Comparison of ENCODE assay signal across 25 mouse cellular contexts in the genomic region with DNA sequence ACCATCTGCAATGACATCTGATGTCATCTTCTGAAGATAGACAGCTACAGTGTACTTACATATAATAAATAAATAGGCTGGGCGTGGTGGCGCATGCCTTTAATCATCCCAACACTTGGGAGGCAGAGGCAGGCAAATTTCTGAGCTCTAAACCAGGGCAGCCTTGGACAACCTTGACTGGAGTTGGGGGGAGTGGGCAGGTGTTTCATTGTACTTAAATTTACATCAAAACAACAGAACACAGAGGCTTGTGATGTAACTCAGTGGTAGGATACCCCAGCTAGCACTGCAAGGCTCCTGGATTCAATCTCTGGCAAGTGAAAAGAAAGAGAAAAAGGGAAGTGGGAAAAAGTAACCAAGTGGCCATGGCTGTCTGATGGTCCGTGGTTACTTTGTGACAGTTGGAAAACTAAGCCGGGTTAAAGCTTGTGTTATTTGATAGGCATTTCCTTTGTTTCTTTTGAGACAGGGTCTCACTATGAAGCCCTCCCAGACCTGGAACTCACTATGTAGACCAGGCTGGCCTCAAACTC. TPM values are rescaled to one million over a fixed set of nuclear protein-coding genes. Genes with fewer than 3 reads are reported as not detected.
DNase-seq lines count a peak whose midpoint lies in the region; ATAC-seq and TF ChIP-seq lines count a peak whose summit lies in the region.
"Had no signal": no experiment of that assay in that cellular context is flagged by ENCODE, and none has a peak within 500 bp of the region (broad histone marks: within the 10 kb centered on the region; RNA-seq: fewer than 3 reads in every experiment).

No protein-coding gene starts in this region.

- no peak for TF ChIP-seq CTCF in CH12.LX (conservative IDR thresholded peaks at IDR 0.05 in 1 of 2, IDR thresholded peaks at IDR 0.05 in 1 of 2; ENCODE audit: low read depth in 2 of 2, low read length in 2 of 2)

- H3K4me3 ChIP-seq in CH12.LX (replicated peaks in 1 of 3; ENCODE audit: low read depth in 2 of 3, low read length in 2 of 3, poor library complexity in 1 of 3) (no peak overlapping the region), ES-E14 (ENCODE audit: insufficient read depth in 1 of 2, low read depth in 1 of 2, low read length in 2 of 2, poor library complexity in 1 of 2, severe bottlenecking in 1 of 2) (no peak overlapping the region)
- no peak overlapping the region for H3K4me3 ChIP-seq in heart, embryonic 12.5 days
- no peak overlapping the region for H3K4me3 ChIP-seq in hindbrain, embryonic 13.5 days
- H3K4me3 ChIP-seq: embryonic facial prominence, embryonic 13.5 days; forebrain, embryonic 12.5 days; heart, adult 2 months had no signal

- TF ChIP-seq POLR2A in CH12.LX (IDR thresholded peaks at IDR 0.05; ENCODE audit: low read depth, low read length) = no peak

- H3K9me3 ChIP-seq in CH12.LX (replicated peaks; ENCODE audit: low read length) = no peaks in the 10 kb centered on the region
- no peaks in the 10 kb centered on the region for H3K9me3 ChIP-seq in ES-E14 (ENCODE audit: control insufficient read depth, insufficient read depth, low read depth, low read length)
- H3K9me3 ChIP-seq in heart, embryonic 12.5 days (replicated peaks) = no peaks in the 10 kb centered on the region
- H3K9me3 ChIP-seq in hindbrain, embryonic 13.5 days = no peaks in the 10 kb centered on the region
- H3K9me3 ChIP-seq: forebrain, embryonic 12.5 days had no signal

- H3K27me3 ChIP-seq in CH12.LX (replicated peaks) = no peaks in the 10 kb centered on the region
- H3K27me3 ChIP-seq in heart, embryonic 12.5 days (replicated peaks) = no peaks in the 10 kb centered on the region
- no peaks in the 10 kb centered on the region for H3K27me3 ChIP-seq in hindbrain, embryonic 13.5 days
- H3K27me3 ChIP-seq: embryonic facial prominence, embryonic 13.5 days; forebrain, embryonic 12.5 days had no signal

- no peak for DNase-seq in CH12.LX (ENCODE audit: extremely low read depth)
- no peak for DNase-seq in ES-E14 (ENCODE audit: low read depth, low spot score)
- peak; percentile 71 for DNase-seq in ZHBTc4 (ENCODE audit: low read depth, low spot score)
- no peak for DNase-seq in heart, adult 18-20 months
- DNase-seq in frontal cortex, postnatal 25 days (ENCODE audit: low spot score in 2 of 2) = no peak
- DNase-seq: adrenal gland, postnatal 10 days; cerebellum, adult 11 months; cerebellum, adult 8-10 months; cerebellum, postnatal 14 days; gastrocnemius, postnatal 25 days; heart, adult 2 months had no signal

- H3K27ac ChIP-seq in CH12.LX (ENCODE audit: insufficient read depth, low read depth) (no peak overlapping the region), ES-E14 (ENCODE audit: insufficient read depth, low read depth, low read length, poor library complexity, severe bottlenecking) (peak overlapping the region; percentile 80)
- no peak overlapping the region for H3K27ac ChIP-seq in heart, embryonic 12.5 days (ENCODE audit: poor library complexity, severe bottlenecking)
- H3K27ac ChIP-seq in hindbrain, embryonic 13.5 days = no peak overlapping the region
- H3K27ac ChIP-seq: embryonic facial prominence, embryonic 13.5 days; forebrain, embryonic 12.5 days; heart, adult 2 months had no signal

- H3K9ac ChIP-seq in CH12.LX (ENCODE audit: insufficient read depth, low read depth) (no peak overlapping the region), ES-E14 (ENCODE audit: insufficient read depth, low read depth, low read length, poor library complexity, severe bottlenecking) (no peak overlapping the region)
- no peak overlapping the region for H3K9ac ChIP-seq in heart, embryonic 12.5 days
- no peak overlapping the region for H3K9ac ChIP-seq in hindbrain, embryonic 13.5 days
- H3K9ac ChIP-seq: embryonic facial prominence, embryonic 13.5 days; forebrain, embryonic 12.5 days had no signal

- peak; percentile 61 for TF ChIP-seq EP300 in CH12.LX (IDR thresholded peaks at IDR 0.05; ENCODE audit: low read length)

- peaks cover 6 to 17% of the 10 kb centered on the region in 2 experiments for H3K36me3 ChIP-seq in CH12.LX (replicated peaks in 1 of 2; ENCODE audit: control insufficient read depth in 1 of 2, insufficient read depth in 1 of 2, low read length in 1 of 2)
- peaks cover 6% of the 10 kb centered on the region for H3K36me3 ChIP-seq in ES-E14 (ENCODE audit: control insufficient read depth, insufficient read depth, low read length, poor library complexity, severe bottlenecking)
- peaks cover 8% of the 10 kb centered on the region for H3K36me3 ChIP-seq in heart, embryonic 12.5 days
- peaks cover 12% of the 10 kb centered on the region for H3K36me3 ChIP-seq in hindbrain, embryonic 13.5 days

- no peak for TF ChIP-seq RAD21 in CH12.LX (IDR thresholded peaks at IDR 0.05; ENCODE audit: low read depth, low read length)

- H3K4me1 ChIP-seq in CH12.LX (ENCODE audit: control insufficient read depth in 1 of 2, insufficient read depth in 2 of 2) (peaks cover 0 to 5% of the 10 kb centered on the region in 2 experiments; a peak in 1 of 4 replicates), ES-E14 (ENCODE audit: control insufficient read depth in 2 of 2, insufficient read depth in 2 of 2, low read length in 2 of 2, poor library complexity in 1 of 2) (peaks cover 19 to 21% of the 10 kb centered on the region in 2 experiments)
- H3K4me1 ChIP-seq in heart, embryonic 12.5 days (replicated peaks) = 0 out of 2 replicates have a peak, but pooled peaks cover 3% of the 10 kb centered on the region
- H3K4me1 ChIP-seq in hindbrain, embryonic 13.5 days (replicated peaks) = no peaks in the 10 kb centered on the region; the same call in 1 of the 2 replicates
- H3K4me1 ChIP-seq: embryonic facial prominence, embryonic 13.5 days; forebrain, embryonic 12.5 days had no signal

- in situ Hi-C loops in CH12.LX (cut with MboI; ENCODE audit: low pct_ligation_motif_present, low pct_unique_long_range_greater_than_20kb, low sequenced_read_pairs) (no loop called here), ES-E14 (cut with MboI; ENCODE audit: low sequenced_read_pairs in 2 of 2, unreplicated experiment in 2 of 2) (no loop called here)

- dilution Hi-C loops in CH12.LX (cut with MboI; ENCODE audit: extremely low pct_ligation_motif_present, extremely low pct_unique_long_range_greater_than_20kb, low sequenced_read_pairs) = loop anchor here (25.0 kb wide), 1 partner anchor 88 kb away; no protein-coding TSS in a partner anchor

- no peak overlapping the region for H3K4me2 ChIP-seq in CH12.LX (ENCODE audit: insufficient read depth, low read depth, poor library complexity, severe bottlenecking)
- H3K4me2 ChIP-seq in heart, embryonic 12.5 days = no peak overlapping the region
- no peak overlapping the region for H3K4me2 ChIP-seq in hindbrain, embryonic 13.5 days
- H3K4me2 ChIP-seq: embryonic facial prominence, embryonic 13.5 days; forebrain, embryonic 12.5 days; heart, embryonic 11.5 days had no signal

- no peaks in the 10 kb centered on the region for H3K79me2 ChIP-seq in CH12.LX (replicated peaks; ENCODE audit: control insufficient read depth, extremely low read depth, insufficient read depth, poor library complexity, severe bottlenecking)

- 71% methylated on average over 4 of the region's 4 CpGs for WGBS in heart, embryonic 12.5 days
- WGBS in hindbrain, embryonic 13.5 days = 79% methylated on average over 4 of the region's 4 CpGs

- ATAC-seq in megakaryocyte, adult 5-6 weeks (ENCODE audit: poor library complexity, severe bottlenecking) = peak; percentile 61
- no peak for ATAC-seq in heart, embryonic 12.5 days (ENCODE audit: insufficient number of reproducible peaks, low FRiP score)
- no peak for ATAC-seq in hindbrain, embryonic 13.5 days (ENCODE audit: low FRiP score)
- ATAC-seq: hindbrain, embryonic 16.5 days; intestine, postnatal 0 days had no signal

TF ChIP-seq in CH12.LX, 34 proteins besides CTCF, POLR2A, EP300 and RAD21:
- TF ChIP-seq JUN (IDR thresholded peaks at IDR 0.05; ENCODE audit: insufficient read depth, low read depth, low read length) (no peak), IRF4 (IDR thresholded peaks at IDR 0.05; ENCODE audit: low read depth, low read length) (peak; percentile 61; the same call in 1 of the 2 replicates), ELF1 (IDR thresholded peaks at IDR 0.05; ENCODE audit: low read depth, low read length) (no peak)

TF ChIP-seq in ES-E14, 5 proteins besides CTCF, POLR2A, EP300 and RAD21:
- TF ChIP-seq ZC3H11A (IDR thresholded peaks at IDR 0.05; ENCODE audit: borderline replicate concordance, low read depth, low read length) (no peak), CHD2 (IDR thresholded peaks at IDR 0.05; ENCODE audit: low read depth, low read length) (no peak), HCFC1 (IDR thresholded peaks at IDR 0.05; ENCODE audit: borderline replicate concordance, insufficient read depth, low read length) (no peak), MAFK (IDR thresholded peaks at IDR 0.05; ENCODE audit: insufficient read depth, low read depth, low read length) (no peak), ZNF384 (IDR thresholded peaks at IDR 0.05; ENCODE audit: low read depth, low read length) (no peak)

RNA-seq across cellular contexts. Expression of a gene that starts 46.1 kb away (rescaled TPM):
- total RNA-seq in CH12.LX (2012; rRNA removed) (67.2 and 75.2 TPM in 2 replicates), CH12.LX (2014; rRNA removed) (208 and 214 TPM in 2 replicates), ES-E14 (2012; rRNA removed) (72.9 and 83.7 TPM in 2 replicates)
- 90.7 and 97.2 TPM in 2 replicates for polyA plus RNA-seq in CH12.LX (2012; ENCODE audit: insufficient read length, low read depth)
- 114 and 122 TPM in 2 replicates for total RNA-seq in megakaryocyte, adult 5-6 weeks (2015)
- total RNA-seq in megakaryocyte, adult 5-6 weeks (2017) = 91.6 and 103 TPM in 2 replicates
- 92.2 and 92.5 TPM in 2 replicates for polyA plus RNA-seq in heart, embryonic 12.5 days (2016; fragmentation: Nextera tagmentation; extraction: Ambion mirVana)
- 67.1 and 75.1 TPM in 2 replicates for polyA plus RNA-seq in hindbrain, embryonic 13.5 days (2015; fragmentation: Nextera tagmentation; extraction: Ambion mirVana)
- total RNA-seq in heart, adult 18-20 months (2021) = 10 to 100 TPM; 82.6 to 93.4 TPM

RNA-seq across cellular contexts. Expression of a gene that starts 46.5 kb away (rescaled TPM):
- total RNA-seq in CH12.LX (2012; rRNA removed) (17.6 and 21.5 TPM in 2 replicates), CH12.LX (2014; rRNA removed) (not detected in 2 replicates), ES-E14 (2012; rRNA removed) (9.6 and 18.8 TPM in 2 replicates)
- 0.74 TPM in 1 of 2 replicates, not detected in the other for polyA plus RNA-seq in CH12.LX (2012; ENCODE audit: insufficient read length, low read depth)
- not detected in 2 replicates for total RNA-seq in megakaryocyte, adult 5-6 weeks (2015)
- not detected in 2 replicates for total RNA-seq in megakaryocyte, adult 5-6 weeks (2017)
- polyA plus RNA-seq in heart, embryonic 12.5 days (2016; fragmentation: Nextera tagmentation; extraction: Ambion mirVana) = 0.50 and 0.73 TPM in 2 replicates
- not detected in 2 replicates for polyA plus RNA-seq in hindbrain, embryonic 13.5 days (2015; fragmentation: Nextera tagmentation; extraction: Ambion mirVana)
- 1 to 10 TPM; 1.1 to 1.2 TPM for total RNA-seq in heart, adult 18-20 months (2021)
- total RNA-seq: heart, adult 2 months had no signal
- polyA plus RNA-seq: brain, embryonic 14.5 days; cortical plate, adult 2 months; embryonic facial prominence, embryonic 13.5 days; forebrain, embryonic 12.5 days; forebrain, embryonic 16.5 days; frontal cortex, adult 2 months; heart, adult 2 months; heart, embryonic 11.5 days; hindbrain, embryonic 11.5 days; inflammation-experienced regulatory T-cells, adult 6 months had no signal
